Mouse (Mus musculus): Measurements from ENCODE around the gene Sstr2. TPM values are rescaled to one million over a fixed set of nuclear protein-coding genes. Genes with fewer than 3 reads are reported as not detected.

Sstr2 gene
- total RNA-seq (2014; rRNA removed; ENCODE audit: low replicate concordance) (not detected in 2 replicates), polyA plus RNA-seq (2015; fragmentation: Nextera tagmentation; extraction: Ambion mirVana) (0.12 TPM in 1 of 2 replicates, not detected in the other)

GRCm38 (mm10) chr11:113618672-113619419 lies at the start of gene Sstr2:
TSS of gene Sstr2 (plus strand) at chr11:113619342.
- Histone ChIP-seq H3K36me3 (replicated peaks; ENCODE audit: control insufficient read depth, insufficient read depth, low read length) (no peaks in the 10 kb centered on the region), H3K9ac (replicated peaks; ENCODE audit: low read depth, low read length) (no peak within 1 kb of the TSS), H3K4me1 (ENCODE audit: control insufficient read depth, insufficient read depth) (no peaks in the 10 kb centered on the region; the same call in 1 of the 2 replicates), H3K4me2 (ENCODE audit: low read depth, low read length) (peak within 1 kb of the TSS; percentile 63), H3K27ac (ENCODE audit: low read depth) (no peak within 1 kb of the TSS), H3K4me3 (ENCODE audit: low read depth, low read length) (peak within 1 kb of the TSS; percentile 43), H3K9me3 (replicated peaks; ENCODE audit: control insufficient read depth, low read length) (no peaks in the 10 kb centered on the region), H3K27me3 (ENCODE audit: control insufficient read depth, insufficient read depth, low read length) (peaks cover 39% of the 10 kb centered on the region)
- WGBS = under 1% methylated on average over 53 of the region's 54 CpGs
- DNase-seq (ENCODE audit: low spot score) (no peak), ATAC-seq (ENCODE audit: insufficient read depth, low read depth) (peak; percentile 77)
- TF ChIP-seq EP300 (IDR thresholded peaks at IDR 0.05; ENCODE audit: low read depth) (no peak), CTCF (IDR thresholded peaks at IDR 0.05; ENCODE audit: low read depth) (no peak)

- no peak overlapping the region for H3K9ac ChIP-seq (replicated peaks; ENCODE audit: low read depth, low read length)
- no peaks in the 10 kb centered on the region for H3K36me3 ChIP-seq (replicated peaks; ENCODE audit: control insufficient read depth, insufficient read depth, low read length)
- H3K27ac ChIP-seq (ENCODE audit: low read depth) = no peak overlapping the region
- no peak overlapping the region for H3K4me2 ChIP-seq (ENCODE audit: low read depth, low read length)
- no peak for TF ChIP-seq CTCF (IDR thresholded peaks at IDR 0.05; ENCODE audit: low read depth)
- no peak for TF ChIP-seq EP300 (IDR thresholded peaks at IDR 0.05; ENCODE audit: low read depth)
- ATAC-seq (ENCODE audit: insufficient read depth, low read depth) = no peak
- no peak for DNase-seq (ENCODE audit: low spot score)
- no peaks in the 10 kb centered on the region for H3K27me3 ChIP-seq (ENCODE audit: control insufficient read depth, insufficient read depth, low read length)
- no peaks in the 10 kb centered on the region for H3K9me3 ChIP-seq (replicated peaks; ENCODE audit: control insufficient read depth, low read length)
- H3K4me3 ChIP-seq (ENCODE audit: low read depth, low read length) = no peak overlapping the region
- H3K4me1 ChIP-seq (ENCODE audit: control insufficient read depth, insufficient read depth) = peaks cover 7% of the 10 kb centered on the region; the same call in 1 of the 2 replicates
Observed at GRCm38 (mm10) chr11:113571616-113572015, 47.5 kb upstream of the Sstr2 start.

GRCm38 (mm10) chr11:113572641-113573040 lies 46.5 kb upstream of the Sstr2 start:
- 42% methylated on average over 6 of the region's 6 CpGs for WGBS
- no peak for ATAC-seq (ENCODE audit: insufficient read depth, low read depth)

GRCm38 (mm10) chr11:113577221-113577620 lies 41.9 kb upstream of the Sstr2 start:
- WGBS = 81% methylated on average over 4 of the region's 4 CpGs
- Histone ChIP-seq H3K27ac (ENCODE audit: low read depth) (no peak overlapping the region), H3K9me3 (replicated peaks; ENCODE audit: control insufficient read depth, low read length) (no peaks in the 10 kb centered on the region), H3K4me3 (ENCODE audit: low read depth, low read length) (no peak overlapping the region), H3K4me1 (ENCODE audit: control insufficient read depth, insufficient read depth) (peaks cover 7% of the 10 kb centered on the region; the same call in 1 of the 2 replicates), H3K36me3 (replicated peaks; ENCODE audit: control insufficient read depth, insufficient read depth, low read length) (no peaks in the 10 kb centered on the region), H3K27me3 (ENCODE audit: control insufficient read depth, insufficient read depth, low read length) (no peaks in the 10 kb centered on the region), H3K9ac (replicated peaks; ENCODE audit: low read depth, low read length) (no peak overlapping the region), H3K4me2 (ENCODE audit: low read depth, low read length) (no peak overlapping the region)
- TF ChIP-seq CTCF (IDR thresholded peaks at IDR 0.05; ENCODE audit: low read depth) = no peak
- no peak for TF ChIP-seq EP300 (IDR thresholded peaks at IDR 0.05; ENCODE audit: low read depth)
- DNase-seq (ENCODE audit: low spot score) (no peak), ATAC-seq (ENCODE audit: insufficient read depth, low read depth) (no peak)

More at GRCm38 (mm10) chr11:113572641-113573040, 46.5 kb upstream of the Sstr2 start:
- Histone ChIP-seq H3K27me3 (ENCODE audit: control insufficient read depth, insufficient read depth, low read length) (no peaks in the 10 kb centered on the region), H3K4me3 (ENCODE audit: low read depth, low read length) (no peak overlapping the region), H3K27ac (ENCODE audit: low read depth) (no peak overlapping the region), H3K9me3 (replicated peaks; ENCODE audit: control insufficient read depth, low read length) (no peaks in the 10 kb centered on the region), H3K4me1 (ENCODE audit: control insufficient read depth, insufficient read depth) (peaks cover 7% of the 10 kb centered on the region; the same call in 1 of the 2 replicates), H3K36me3 (replicated peaks; ENCODE audit: control insufficient read depth, insufficient read depth, low read length) (no peaks in the 10 kb centered on the region), H3K9ac (replicated peaks; ENCODE audit: low read depth, low read length) (no peak overlapping the region), H3K4me2 (ENCODE audit: low read depth, low read length) (no peak overlapping the region)
- TF ChIP-seq CTCF (IDR thresholded peaks at IDR 0.05; ENCODE audit: low read depth) = no peak
- TF ChIP-seq EP300 (IDR thresholded peaks at IDR 0.05; ENCODE audit: low read depth) = no peak
- DNase-seq (ENCODE audit: low spot score) = peak; percentile 14

- no peak for TF ChIP-seq CTCF (IDR thresholded peaks at IDR 0.05; ENCODE audit: low read depth)
- WGBS = 48% methylated on average over 11 of the region's 11 CpGs
- no peak overlapping the region for H3K27ac ChIP-seq (ENCODE audit: low read depth)
Observed at GRCm38 (mm10) chr11:113583879-113584661, 35.1 kb upstream of the Sstr2 start.

More at GRCm38 (mm10) chr11:113583879-113584661, 35.1 kb upstream of the Sstr2 start:
- H3K9me3 ChIP-seq (replicated peaks; ENCODE audit: control insufficient read depth, low read length) = no peaks in the 10 kb centered on the region
- H3K27me3 ChIP-seq (ENCODE audit: control insufficient read depth, insufficient read depth, low read length) = no peaks in the 10 kb centered on the region
- no peaks in the 10 kb centered on the region for H3K4me1 ChIP-seq (ENCODE audit: control insufficient read depth, insufficient read depth)
- H3K4me3 ChIP-seq (ENCODE audit: low read depth, low read length) = no peak overlapping the region
- H3K9ac ChIP-seq (replicated peaks; ENCODE audit: low read depth, low read length) = no peak overlapping the region; the same call in 1 of the 2 replicates
- no peak for ATAC-seq (ENCODE audit: insufficient read depth, low read depth)
- H3K36me3 ChIP-seq (replicated peaks; ENCODE audit: control insufficient read depth, insufficient read depth, low read length) = no peaks in the 10 kb centered on the region
- no peak overlapping the region for H3K4me2 ChIP-seq (ENCODE audit: low read depth, low read length)
- no peak for DNase-seq (ENCODE audit: low spot score)
